Mouse (Mus musculus) left cerebral cortex, postnatal 25 days (tissue): ENCODE results near the gene Rpl35a. TPM values are rescaled to one million over a fixed set of nuclear protein-coding genes. Genes with fewer than 3 reads are reported as not detected.
"Not testable (repeated sequence)": the region's sequence is repeated elsewhere in the genome, so short reads cannot be mapped to it uniquely, and the experiment has no call there.

Source experiments
- DNase-seq, 2 experiments: peaks; one replicate each; pipeline ENCODE4 v3.0.0; 2022; ENCODE audit warnings: low spot score in 2 of 2, mixed read lengths in 1 of 2
- intact Hi-C: fragments of 180-260 bp; cut with DNase I; formaldehyde crosslinking; loops from one replicate; pipeline ENCODE4 v1.15.1; 2025
- total RNA-seq, 2 experiments: library from RNA; stranded (reverse); gene quantifications; 2 replicates each; pipeline ENCODE4 v1.2.3; 2021

The Rpl35a gene
- total RNA-seq, 2 experiments from 2014 or later: 266 to 275 TPM

- intact Hi-C loops: loop anchor here (10.0 kb wide), 1 partner anchor 235 kb away; the partner anchor contains the start of gene Smbd1
- no peak for DNase-seq
Observed at GRCm38 (mm10) chr16:33049809-33050208, 6.4 kb upstream of the Rpl35a start.

- no peak for DNase-seq
- intact Hi-C loops: no loop called here
Observed at GRCm38 (mm10) chr16:33053141-33053540, 3.1 kb upstream of the Rpl35a start.

GRCm38 (mm10) chr16:33054927-33055326 lies 1.3 kb upstream of the Rpl35a start:
- intact Hi-C loops, DNase-seq: not testable (repeated sequence)

GRCm38 (mm10) chr16:33055655-33056054 lies 598 bp upstream of the Rpl35a start:
- DNase-seq: no peak
- intact Hi-C loops: no loop called here

GRCm38 (mm10) chr16:33056786-33057185 lies 533 bp downstream of the Rpl35a start:
- DNase-seq: peak in 1 of 2 experiments; percentile 27
- intact Hi-C loops: no loop called here

- intact Hi-C loops: no loop called here
- no peak for DNase-seq
Observed at GRCm38 (mm10) chr16:33058033-33058432, 1.8 kb downstream of the Rpl35a start.

- intact Hi-C loops: not testable (repeated sequence)
Observed at GRCm38 (mm10) chr16:33058656-33059055, 2.4 kb downstream of the Rpl35a start.

GRCm38 (mm10) chr16:33059471-33059870 lies 3.2 kb downstream of the Rpl35a start:
- no peak for DNase-seq
- intact Hi-C loops: no loop called here

More at GRCm38 (mm10) chr16:33058656-33059055, 2.4 kb downstream of the Rpl35a start:
- DNase-seq: not testable (repeated sequence)

- intact Hi-C loops: loop anchor here (5.0 kb wide), 1 partner anchor 96 kb away; no protein-coding TSS in a partner anchor
- no peak for DNase-seq
Observed at GRCm38 (mm10) chr16:33060926-33061325, 4.7 kb downstream of the Rpl35a start.

GRCm38 (mm10) chr16:33061400-33061799 lies 5.1 kb downstream of the Rpl35a start:
- no peak for DNase-seq
- intact Hi-C loops: loop anchor here (5.0 kb wide), 1 partner anchor 96 kb away; no protein-coding TSS in a partner anchor

- intact Hi-C loops: loop anchor here (2.0 to 5.0 kb wide), 2 partner anchors 95 to 117 kb away; no protein-coding TSS in a partner anchor
Observed at GRCm38 (mm10) chr16:33062024-33062681, 5.9 kb downstream of the Rpl35a start, which contains the start of gene Lmln. TSS of gene Lmln (plus strand) at chr16:33062521.

GRCm38 (mm10) chr16:33062682-33063131 lies 6.5 kb downstream of the Rpl35a start:
- intact Hi-C loops: loop anchor here (2.0 to 5.0 kb wide), 2 partner anchors 95 to 116 kb away; no protein-coding TSS in a partner anchor

More at GRCm38 (mm10) chr16:33062024-33062681, 5.9 kb downstream of the Rpl35a start, which contains the start of gene Lmln:
- peak; percentile 90 to 95 for DNase-seq

GRCm38 (mm10) chr16:33063267-33063666 lies 7.0 kb downstream of the Rpl35a start:
- intact Hi-C loops: loop anchor here (2.0 to 5.0 kb wide), 2 partner anchors 94 to 116 kb away; no protein-coding TSS in a partner anchor
- no peak for DNase-seq

More at GRCm38 (mm10) chr16:33062682-33063131, 6.5 kb downstream of the Rpl35a start:
- peak; percentile 65 to 85 for DNase-seq

- DNase-seq: no peak
- intact Hi-C loops: loop anchor here (5.0 kb wide), 1 partner anchor 93 kb away; no protein-coding TSS in a partner anchor
Observed at GRCm38 (mm10) chr16:33064636-33065035, 8.4 kb downstream of the Rpl35a start.

- no peak for DNase-seq
Observed at GRCm38 (mm10) chr16:33070928-33071327, 14.7 kb downstream of the Rpl35a start.

GRCm38 (mm10) chr16:33072871-33073557 lies 16.8 kb downstream of the Rpl35a start:
- intact Hi-C loops: no loop called here
- no peak for DNase-seq

More at GRCm38 (mm10) chr16:33070928-33071327, 14.7 kb downstream of the Rpl35a start:
- intact Hi-C loops: no loop called here

- no peak for DNase-seq
- intact Hi-C loops: no loop called here
Observed at GRCm38 (mm10) chr16:33074967-33075366, 18.7 kb downstream of the Rpl35a start.

GRCm38 (mm10) chr16:33076078-33076477 lies 19.8 kb downstream of the Rpl35a start:
- intact Hi-C loops: no loop called here
- no peak for DNase-seq

GRCm38 (mm10) chr16:33077069-33077627 lies 20.9 kb downstream of the Rpl35a start:
- intact Hi-C loops: loop anchor here (1.0 kb wide), 1 partner anchor 74 kb away; no protein-coding TSS in a partner anchor
- no peak for DNase-seq

- intact Hi-C loops: no loop called here
Observed at GRCm38 (mm10) chr16:33080063-33080462, 23.8 kb downstream of the Rpl35a start.

More at GRCm38 (mm10) chr16:33080063-33080462, 23.8 kb downstream of the Rpl35a start:
- DNase-seq: no peak
